In genomic region chr12:75873546-75874235, GRCm38 (mm10) we compare ENCODE assay signal across 9 mouse cellular contexts. TPM values are rescaled to one million over a fixed set of nuclear protein-coding genes. Genes with fewer than 3 reads are reported as not detected.
DNase-seq lines count a peak whose midpoint lies in the region; ATAC-seq lines count a peak whose summit lies in the region.
"Had no signal": no experiment of that assay in that cellular context is flagged by ENCODE, and none has a peak within 500 bp of the region (broad histone marks: within the 10 kb centered on the region; RNA-seq: fewer than 3 reads in every experiment).

No protein-coding gene starts in this region.

- DNase-seq in heart, postnatal 36 days, result no peak
- peak; percentile 59 for DNase-seq in kidney, postnatal 14 days
- peak; percentile 44 for DNase-seq in neural tube, embryonic 11.5 days (ENCODE audit: low spot score)
- DNase-seq in left cerebral cortex, postnatal 25 days (ENCODE audit: low spot score in 2 of 2), result no peak
- no peak for DNase-seq in layer of hippocampus, adult 9-10 months (ENCODE audit: low spot score)
- DNase-seq: lung, postnatal 14 days had no signal

- 0 out of 2 replicates have a peak overlapping the region, but pooled peaks have one; percentile 41 for H3K9ac ChIP-seq in heart, embryonic 12.5 days
- H3K9ac ChIP-seq in forebrain, embryonic 12.5 days, result 0 out of 2 replicates have a peak overlapping the region, but pooled peaks have one; percentile 21
- no peak overlapping the region for H3K9ac ChIP-seq in neural tube, embryonic 11.5 days (ENCODE audit: low read length)

- intact Hi-C loops in heart, postnatal 36 days (cut with DNase I), result no loop called here
- intact Hi-C loops in left cerebral cortex, postnatal 25 days (cut with DNase I), result no loop called here

- H3K4me1 ChIP-seq in heart, embryonic 12.5 days (replicated peaks), result peaks cover 43% of the 10 kb centered on the region
- peaks cover 28% of the 10 kb centered on the region for H3K4me1 ChIP-seq in forebrain, embryonic 12.5 days
- H3K4me1 ChIP-seq in neural tube, embryonic 11.5 days (ENCODE audit: control insufficient read depth, insufficient read depth, low read length), result peaks cover 11% of the 10 kb centered on the region

- H3K4me3 ChIP-seq in heart, embryonic 12.5 days, result no peak overlapping the region
- no peak overlapping the region; the same call in 1 of the 2 replicates for H3K4me3 ChIP-seq in forebrain, embryonic 12.5 days (replicated peaks)
- no peak overlapping the region for H3K4me3 ChIP-seq in neural tube, embryonic 11.5 days (ENCODE audit: low read depth, low read length)

- H3K27ac ChIP-seq in heart, embryonic 12.5 days (ENCODE audit: poor library complexity, severe bottlenecking), result no peak overlapping the region
- H3K27ac ChIP-seq in forebrain, embryonic 12.5 days, result peak overlapping the region; percentile 91
- peak overlapping the region; percentile 24 for H3K27ac ChIP-seq in neural tube, embryonic 11.5 days (ENCODE audit: low read depth, low read length)

- no peaks in the 10 kb centered on the region for H3K27me3 ChIP-seq in heart, embryonic 12.5 days (replicated peaks)
- H3K27me3 ChIP-seq in forebrain, embryonic 12.5 days, result no peaks in the 10 kb centered on the region
- no peaks in the 10 kb centered on the region for H3K27me3 ChIP-seq in neural tube, embryonic 11.5 days (ENCODE audit: control insufficient read depth, insufficient read depth, low read length)

- H3K36me3 ChIP-seq in heart, embryonic 12.5 days, result peaks cover 5% of the 10 kb centered on the region; the same call in 1 of the 2 replicates
- 0 out of 2 replicates have a peak, but pooled peaks cover 5% of the 10 kb centered on the region for H3K36me3 ChIP-seq in forebrain, embryonic 12.5 days (replicated peaks)
- H3K36me3 ChIP-seq in neural tube, embryonic 11.5 days (ENCODE audit: control insufficient read depth, insufficient read depth, low read length), result no peaks in the 10 kb centered on the region

- no peak overlapping the region for H3K4me2 ChIP-seq in heart, embryonic 12.5 days
- peak overlapping the region; percentile 48 for H3K4me2 ChIP-seq in forebrain, embryonic 12.5 days
- peak overlapping the region; percentile 1; the same call in 1 of the 2 replicates for H3K4me2 ChIP-seq in neural tube, embryonic 11.5 days (ENCODE audit: low read depth)

- WGBS in heart, embryonic 12.5 days, result 76% methylated on average over 9 of the region's 9 CpGs
- WGBS in forebrain, embryonic 12.5 days, result 7% methylated on average over 9 of the region's 9 CpGs
- WGBS in neural tube, embryonic 11.5 days, result 29% methylated on average over 9 of the region's 9 CpGs

- ATAC-seq in heart, embryonic 12.5 days (ENCODE audit: insufficient number of reproducible peaks, low FRiP score), result no peak
- peak; percentile 83 for ATAC-seq in forebrain, embryonic 12.5 days (ENCODE audit: low FRiP score)
- peak; percentile 65; the same call in 1 of the 2 replicates for ATAC-seq in neural tube, embryonic 11.5 days (ENCODE audit: insufficient read depth, low FRiP score, low TSS enrichment)
- no peak for ATAC-seq in erythroblast, adult 5-6 weeks (replicated peaks; ENCODE audit: low FRiP score, poor library complexity, severe bottlenecking)

- H3K9me3 ChIP-seq in heart, embryonic 12.5 days (replicated peaks), result no peaks in the 10 kb centered on the region
- no peaks in the 10 kb centered on the region for H3K9me3 ChIP-seq in forebrain, embryonic 12.5 days
- no peaks in the 10 kb centered on the region for H3K9me3 ChIP-seq in neural tube, embryonic 11.5 days (ENCODE audit: control insufficient read depth, low read length)

RNA-seq across cellular contexts. Expression of gene Syne2, which starts 55.8 kb away (rescaled TPM):
- 63.7 and 65.4 TPM in 2 replicates for polyA plus RNA-seq in heart, embryonic 12.5 days (2016; fragmentation: Nextera tagmentation; extraction: Ambion mirVana)
- 10 to 100 TPM; 33.4 to 40.0 TPM for total RNA-seq in heart, postnatal 36 days (2021)
- polyA plus RNA-seq in forebrain, embryonic 12.5 days (2016; fragmentation: Nextera tagmentation; extraction: Ambion mirVana), result 141 and 143 TPM in 2 replicates
- 61.4 and 63.3 TPM in 2 replicates for polyA plus RNA-seq in neural tube, embryonic 11.5 days (2014; fragmentation: Nextera tagmentation; extraction: Ambion mirVana)
- 10 to 100 TPM; 18.6 to 22.0 TPM for total RNA-seq in left cerebral cortex, postnatal 25 days (2021)
- total RNA-seq in erythroblast, adult 5-6 weeks (2015; ENCODE audit: low replicate concordance), result 10.8 and 11.1 TPM in 2 replicates
- total RNA-seq in erythroblast, adult 5-6 weeks (2017; ENCODE audit: low replicate concordance), result 6.8 and 8.5 TPM in 2 replicates

Comparison
In these comparisons a context has a peak if more than half of its experiments do, and no peak if none do; other contexts are left out.
1. ATAC-seq: peak in forebrain, embryonic 12.5 days (single experiment) and neural tube, embryonic 11.5 days (single experiment); none in heart, embryonic 12.5 days (single experiment) and erythroblast, adult 5-6 weeks (single experiment).
2. DNase-seq: peak in kidney, postnatal 14 days (single experiment) and neural tube, embryonic 11.5 days (single experiment); none in heart, postnatal 36 days (0 of 2), left cerebral cortex, postnatal 25 days (0 of 2) and layer of hippocampus, adult 9-10 months (single experiment).